22 mouse cellular contexts compared by ENCODE assay signal in the genomic region with DNA sequence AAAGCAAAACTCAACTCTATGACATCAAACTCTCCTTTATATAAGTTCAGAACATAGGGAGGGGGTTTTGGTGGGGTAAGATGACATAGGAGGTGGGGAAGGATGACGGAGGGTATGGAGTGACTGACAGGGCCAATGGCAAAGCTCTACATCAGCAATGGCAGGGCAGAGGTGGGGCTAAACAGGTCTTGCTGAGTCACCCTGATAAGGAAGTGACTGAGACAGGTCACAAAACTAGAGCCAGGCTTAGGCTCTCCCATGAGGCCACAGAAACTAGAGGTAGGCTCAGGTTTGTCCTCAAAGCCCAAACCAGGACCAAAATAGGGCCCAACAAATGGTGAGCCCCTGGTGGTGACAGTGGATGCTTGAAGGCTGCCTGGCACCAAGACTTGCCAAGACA.
DNase-seq lines count a peak whose midpoint lies in the region; TF ChIP-seq lines count a peak whose summit lies in the region.
"Had no signal": no experiment of that assay in that cellular context is flagged by ENCODE, and none has a peak within 500 bp of the region (broad histone marks: within the 10 kb centered on the region; RNA-seq: fewer than 3 reads in every experiment).

No protein-coding gene starts in this region.

- DNase-seq in 3T3-L1 (ENCODE audit: low read depth, low spot score) (peak; percentile 36), CH12.LX (ENCODE audit: extremely low read depth) (peak; percentile 77), MEL (ENCODE audit: low read depth, low spot score) (peak; percentile 24)
- peak; percentile 0 for DNase-seq in c-Kit-positive CD71-positive TER-119-positive erythroid progenitor cells, embryonic 14.5 days (ENCODE audit: low spot score)
- no peak for DNase-seq in right cerebral cortex, postnatal 4 days
- DNase-seq in embryonic facial prominence, embryonic 10.5 days (ENCODE audit: low spot score), result no peak
- DNase-seq in ovary, adult 18-20 months (ENCODE audit: low spot score), result no peak
- DNase-seq: adrenal gland, adult 2 months; adrenal gland, postnatal 14 days; cerebellum, adult 2 months; cerebellum, adult 9-11 months; cerebellum, postnatal 25 days; gastrocnemius, postnatal 10 days; gastrocnemius, postnatal 36 days; heart, adult 2 months had no signal

- no peaks in the 10 kb centered on the region for H3K36me3 ChIP-seq in CH12.LX (replicated peaks in 1 of 2; ENCODE audit: control insufficient read depth in 1 of 2, insufficient read depth in 1 of 2, low read length in 1 of 2)
- H3K36me3 ChIP-seq in MEL (ENCODE audit: control insufficient read depth in 1 of 2, insufficient read depth in 2 of 2, low read length in 2 of 2), result no peaks in the 10 kb centered on the region
- no peaks in the 10 kb centered on the region for H3K36me3 ChIP-seq in embryonic facial prominence, embryonic 10.5 days (replicated peaks)
- H3K36me3 ChIP-seq: embryonic facial prominence, embryonic 13.5 days; heart, embryonic 10.5 days; hindbrain, embryonic 12.5 days; hindbrain, embryonic 15.5 days had no signal

- TF ChIP-seq EP300 in CH12.LX (IDR thresholded peaks at IDR 0.05; ENCODE audit: low read length), result no peak
- no peak for TF ChIP-seq EP300 in MEL (IDR thresholded peaks at IDR 0.05; ENCODE audit: low read depth in 1 of 2, low read length in 2 of 2)

- H3K27ac ChIP-seq in CH12.LX (ENCODE audit: insufficient read depth, low read depth) (peak overlapping the region; percentile 57; the same call in 1 of the 2 replicates), MEL (ENCODE audit: control insufficient read depth, low read depth, low read length) (no peak overlapping the region)
- no peak overlapping the region for H3K27ac ChIP-seq in embryonic facial prominence, embryonic 10.5 days (replicated peaks)
- H3K27ac ChIP-seq: embryonic facial prominence, embryonic 13.5 days; forebrain, embryonic 13.5 days; heart, adult 2 months; heart, embryonic 10.5 days; hindbrain, embryonic 12.5 days; hindbrain, embryonic 15.5 days had no signal

- TF ChIP-seq RAD21 in CH12.LX (IDR thresholded peaks at IDR 0.05; ENCODE audit: low read depth, low read length), result no peak
- TF ChIP-seq RAD21 in MEL (IDR thresholded peaks at IDR 0.05; ENCODE audit: low read depth, low read length), result no peak

- H3K9me3 ChIP-seq in CH12.LX (replicated peaks; ENCODE audit: low read length) (no peaks in the 10 kb centered on the region), MEL (replicated peaks; ENCODE audit: insufficient read depth, low read length) (no peaks in the 10 kb centered on the region)
- no peaks in the 10 kb centered on the region for H3K9me3 ChIP-seq in embryonic facial prominence, embryonic 10.5 days
- H3K9me3 ChIP-seq: embryonic facial prominence, embryonic 13.5 days; forebrain, embryonic 13.5 days; heart, embryonic 10.5 days; hindbrain, embryonic 12.5 days; hindbrain, embryonic 15.5 days had no signal

- H3K4me1 ChIP-seq in CH12.LX (ENCODE audit: control insufficient read depth in 1 of 2, insufficient read depth in 2 of 2) (peaks cover 7 to 13% of the 10 kb centered on the region in 2 experiments; a peak in 2 of 4 replicates), MEL (ENCODE audit: control insufficient read depth in 1 of 2, insufficient read depth in 2 of 2, low read length in 2 of 2) (no peaks in the 10 kb centered on the region)
- H3K4me1 ChIP-seq in embryonic facial prominence, embryonic 10.5 days, result peaks cover 19% of the 10 kb centered on the region
- H3K4me1 ChIP-seq: forebrain, embryonic 13.5 days had no signal

- in situ Hi-C loops in CH12.LX (cut with MboI; ENCODE audit: low pct_ligation_motif_present, low pct_unique_long_range_greater_than_20kb, low sequenced_read_pairs), result no loop called here

- H3K79me2 ChIP-seq in CH12.LX (replicated peaks; ENCODE audit: control insufficient read depth, extremely low read depth, insufficient read depth, poor library complexity, severe bottlenecking) (no peaks in the 10 kb centered on the region), MEL (ENCODE audit: control insufficient read depth, insufficient read depth, low read length, poor library complexity) (no peaks in the 10 kb centered on the region)

- H3K9ac ChIP-seq in CH12.LX (ENCODE audit: insufficient read depth, low read depth), result no peak overlapping the region
- H3K9ac ChIP-seq in MEL (ENCODE audit: control insufficient read depth, low read depth, low read length, poor library complexity, severe bottlenecking), result no peak overlapping the region
- H3K9ac ChIP-seq: embryonic facial prominence, embryonic 13.5 days; forebrain, embryonic 13.5 days; hindbrain, embryonic 12.5 days; hindbrain, embryonic 15.5 days had no signal

- no peak overlapping the region for H3K4me2 ChIP-seq in CH12.LX (ENCODE audit: insufficient read depth, low read depth, poor library complexity, severe bottlenecking)
- H3K4me2 ChIP-seq: embryonic facial prominence, embryonic 13.5 days; forebrain, embryonic 13.5 days; hindbrain, embryonic 12.5 days; hindbrain, embryonic 15.5 days had no signal

- dilution Hi-C loops in CH12.LX (cut with MboI; ENCODE audit: extremely low pct_ligation_motif_present, extremely low pct_unique_long_range_greater_than_20kb, low sequenced_read_pairs), result no loop called here

- TF ChIP-seq POLR2A in CH12.LX (IDR thresholded peaks at IDR 0.05; ENCODE audit: low read depth, low read length) (no peak; the same call in 1 of the 2 replicates), MEL (IDR thresholded peaks at IDR 0.05; ENCODE audit: control insufficient read depth in 1 of 2, insufficient read depth in 1 of 2, low read depth in 1 of 2, low read length in 2 of 2, poor library complexity in 1 of 2) (no peak)

- TF ChIP-seq CTCF in CH12.LX (conservative IDR thresholded peaks at IDR 0.05 in 1 of 2, IDR thresholded peaks at IDR 0.05 in 1 of 2; ENCODE audit: low read depth in 2 of 2, low read length in 2 of 2), result no peak
- no peak for TF ChIP-seq CTCF in MEL (IDR thresholded peaks at IDR 0.05 in 2 of 3, conservative IDR thresholded peaks at IDR 0.05 in 1 of 3; ENCODE audit: control insufficient read depth in 1 of 3, insufficient read depth in 1 of 3, low read depth in 2 of 3, low read length in 3 of 3, poor library complexity in 1 of 3, severe bottlenecking in 1 of 3)

- 91% methylated on average over 1 of the region's 1 CpGs for WGBS in embryonic facial prominence, embryonic 10.5 days

- no peak overlapping the region for H3K4me3 ChIP-seq in CH12.LX (replicated peaks in 1 of 3; ENCODE audit: low read depth in 2 of 3, low read length in 2 of 3, poor library complexity in 1 of 3)
- H3K4me3 ChIP-seq in MEL (ENCODE audit: control insufficient read depth in 1 of 2, insufficient read depth in 1 of 2, low read depth in 2 of 2, low read length in 2 of 2), result no peak overlapping the region
- no peak overlapping the region for H3K4me3 ChIP-seq in embryonic facial prominence, embryonic 10.5 days
- H3K4me3 ChIP-seq: embryonic facial prominence, embryonic 13.5 days; erythroblast, embryonic 14.5 days; forebrain, embryonic 13.5 days; heart, adult 2 months; heart, embryonic 10.5 days; hindbrain, embryonic 12.5 days; hindbrain, embryonic 15.5 days had no signal

- H3K27me3 ChIP-seq in CH12.LX (replicated peaks) (no peaks in the 10 kb centered on the region), MEL (ENCODE audit: control insufficient read depth in 1 of 2, insufficient read depth in 2 of 2, low read length in 2 of 2) (no peaks in the 10 kb centered on the region)
- no peaks in the 10 kb centered on the region for H3K27me3 ChIP-seq in embryonic facial prominence, embryonic 10.5 days (replicated peaks; ENCODE audit: low read depth, poor library complexity, severe bottlenecking)
- H3K27me3 ChIP-seq: embryonic facial prominence, embryonic 13.5 days; forebrain, embryonic 13.5 days; hindbrain, embryonic 12.5 days; hindbrain, embryonic 15.5 days; Patski had no signal

TF ChIP-seq in CH12.LX, 34 proteins besides CTCF, POLR2A, EP300 and RAD21:
- TF ChIP-seq HCFC1 (IDR thresholded peaks at IDR 0.05; ENCODE audit: low read depth, low read length), result peak; percentile 17; the same call in 1 of the 2 replicates
- TF ChIP-seq USF2 (conservative IDR thresholded peaks at IDR 0.05; ENCODE audit: low read depth, low read length), result no peak
- TF ChIP-seq MAFK (IDR thresholded peaks at IDR 0.05; ENCODE audit: insufficient replicate concordance, low read length), result peak; percentile 95
- TF ChIP-seq GABPA (IDR thresholded peaks at IDR 0.05; ENCODE audit: insufficient replicate concordance, low read depth, low read length), result peak; percentile 32
- peak; percentile 63 for TF ChIP-seq ELF1 (IDR thresholded peaks at IDR 0.05; ENCODE audit: low read depth, low read length)

TF ChIP-seq in MEL, 35 proteins besides CTCF, POLR2A, EP300 and RAD21:
- no peak for TF ChIP-seq POLR2AphosphoS2 (IDR thresholded peaks at IDR 0.05; ENCODE audit: low read length)
- no peak for TF ChIP-seq USF2 (IDR thresholded peaks at IDR 0.05; ENCODE audit: borderline replicate concordance in 1 of 2, insufficient read depth in 1 of 2, low read depth in 1 of 2, low read length in 2 of 2)
- no peak for TF ChIP-seq CHD2 (IDR thresholded peaks at IDR 0.05; ENCODE audit: low read length)
- no peak for TF ChIP-seq CHD1 (IDR thresholded peaks at IDR 0.05; ENCODE audit: low read depth, low read length)
- no peak for TF ChIP-seq JUND (IDR thresholded peaks at IDR 0.05; ENCODE audit: low read depth, low read length)
- TF ChIP-seq MAFK (IDR thresholded peaks at IDR 0.05; ENCODE audit: borderline replicate concordance, low read depth, low read length), result no peak
- TF ChIP-seq ZKSCAN1 (IDR thresholded peaks at IDR 0.05; ENCODE audit: low read depth, low read length), result no peak

Comparison
In these comparisons a context has a peak if more than half of its experiments do, and no peak if none do; other contexts are left out.
1. DNase-seq: peak in 3T3-L1 (single experiment), CH12.LX (single experiment), MEL (single experiment) and c-Kit-positive CD71-positive TER-119-positive erythroid progenitor cells, embryonic 14.5 days (single experiment); none in right cerebral cortex, postnatal 4 days (single experiment), embryonic facial prominence, embryonic 10.5 days (single experiment) and ovary, adult 18-20 months (single experiment).